Mouse (Mus musculus) E14TG2a.4 (cell line): ENCODE data around the gene Mapk8ip3.

Experiments used
- CTCF ChIP-seq: conservative IDR thresholded peaks from 2 replicates; pipeline ENCODE4 v1.5.1; 2014; ENCODE audit warnings: low read length
- POU5F1 ChIP-seq: IDR thresholded peaks from 2 replicates; pipeline ENCODE4 v1.6.1; 2014; ENCODE audit warnings: low read length, borderline replicate concordance

GRCm38 (mm10) chr17:24851381-24852125 is 85.2 kb downstream of the Mapk8ip3 start:
- TF ChIP-seq CTCF (no peak), POU5F1 (no peak)
